Mouse (Mus musculus) spleen, postnatal 14 days (tissue): Measurements from ENCODE around the gene Ak9.

Experiments used
- DNase-seq, 2 experiments: peaks; one replicate each; pipeline ENCODE4 v3.0.0; 2021 to 2022; ENCODE audit warnings: low spot score in 2 of 2

The Ak9 gene

DNA sequence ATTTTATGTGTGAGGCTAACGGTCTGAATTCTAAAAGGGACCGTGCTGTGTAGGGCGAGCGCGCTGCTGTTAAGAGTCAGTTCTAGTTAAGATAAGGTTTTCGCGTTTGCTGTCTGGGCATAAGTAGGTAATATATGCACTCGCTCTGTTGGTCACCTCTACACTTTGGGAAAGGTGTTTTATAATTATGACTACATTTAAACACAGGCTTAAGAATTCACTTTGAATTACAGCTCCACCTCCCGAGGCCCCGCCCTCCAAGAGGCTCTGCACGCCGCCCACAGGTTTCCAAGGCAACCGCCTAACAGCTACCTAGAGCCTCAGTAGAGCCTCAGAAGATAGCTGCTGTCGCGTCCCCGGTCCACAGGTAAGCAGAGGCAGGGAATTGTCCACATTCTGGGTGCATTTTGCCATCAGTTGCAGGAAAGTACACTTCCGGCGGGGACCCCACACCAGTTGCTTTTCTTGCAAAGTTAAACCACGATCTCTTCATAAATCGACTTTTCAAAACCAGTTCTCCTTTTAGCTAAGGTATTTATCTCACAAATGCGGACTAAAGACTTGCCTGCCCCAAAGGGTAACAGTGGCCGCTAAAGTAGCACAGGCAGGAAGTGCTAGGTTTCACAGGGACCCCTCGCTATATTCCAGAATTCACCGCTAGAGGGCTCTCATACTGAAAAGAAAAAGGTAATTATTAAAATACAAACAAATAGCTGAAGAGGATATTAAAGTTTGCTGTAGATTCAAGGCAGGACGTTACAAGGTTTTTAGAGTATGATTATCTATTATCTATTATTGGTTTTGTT is at the start of gene Ak9:
TSS of gene Ak9 (plus strand) at position 342 of the 806 bp plus-strand sequence.
- peak; percentile 77 to 84 for DNase-seq

DNA sequence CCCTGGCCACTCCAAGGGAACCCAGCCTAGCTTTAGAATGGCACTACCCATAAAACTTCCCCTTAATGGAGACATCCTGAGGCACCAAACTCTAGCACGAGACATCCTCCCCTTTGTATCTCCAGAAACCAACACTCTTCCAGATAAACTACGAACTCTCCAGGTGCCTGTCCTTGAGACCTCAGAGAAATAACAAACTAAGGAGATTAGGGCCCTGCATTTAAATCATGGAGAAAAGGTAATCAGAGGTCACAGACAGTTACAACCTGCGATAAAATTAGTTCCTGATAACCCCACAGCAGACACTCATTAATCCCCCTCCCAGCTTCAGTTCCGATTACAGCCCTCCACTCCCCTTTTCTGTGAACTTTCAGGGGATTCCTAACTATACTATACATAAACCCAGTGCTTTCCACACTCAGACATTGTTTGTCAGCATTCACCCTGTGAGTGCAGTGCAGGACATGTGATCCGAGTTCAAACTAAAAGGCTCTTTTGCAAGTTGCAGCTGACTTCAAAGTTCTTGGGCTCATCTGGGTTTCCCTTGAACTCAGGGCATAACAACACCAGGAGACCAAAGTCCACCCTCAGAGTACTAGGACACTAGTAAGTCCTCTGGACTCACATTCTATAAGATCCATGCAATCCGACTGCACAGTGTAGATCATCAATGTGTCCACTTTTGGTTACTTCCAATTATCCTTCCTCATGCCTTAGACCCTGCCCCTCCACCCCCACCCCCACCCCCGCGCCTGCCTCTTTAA is 43.4 kb upstream of the Ak9 start:
- no peak for DNase-seq

- DNase-seq, result no peak
Measured at GRCm38 (mm10) chr10:41261218-41261617, 42.6 kb upstream of the Ak9 start.

DNA sequence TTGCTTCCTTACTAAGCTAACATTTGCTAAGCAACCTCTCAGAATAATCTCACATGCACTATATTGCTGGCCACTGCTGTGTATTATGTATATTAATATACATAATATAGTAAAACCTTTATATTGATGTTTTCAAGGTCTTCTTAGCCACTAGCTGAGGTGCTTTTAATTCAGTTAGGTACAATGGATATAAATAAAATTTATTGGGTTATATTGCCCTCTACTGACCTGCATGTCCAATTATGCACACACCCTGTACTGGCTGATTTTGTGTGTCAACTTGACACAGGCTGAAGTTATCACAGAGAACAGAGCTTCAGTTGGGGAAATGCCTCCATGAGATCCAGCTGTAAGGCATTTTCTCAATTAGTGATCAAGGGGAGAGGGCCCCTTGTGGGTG is 41.9 kb upstream of the Ak9 start:
- no peak for DNase-seq

DNA sequence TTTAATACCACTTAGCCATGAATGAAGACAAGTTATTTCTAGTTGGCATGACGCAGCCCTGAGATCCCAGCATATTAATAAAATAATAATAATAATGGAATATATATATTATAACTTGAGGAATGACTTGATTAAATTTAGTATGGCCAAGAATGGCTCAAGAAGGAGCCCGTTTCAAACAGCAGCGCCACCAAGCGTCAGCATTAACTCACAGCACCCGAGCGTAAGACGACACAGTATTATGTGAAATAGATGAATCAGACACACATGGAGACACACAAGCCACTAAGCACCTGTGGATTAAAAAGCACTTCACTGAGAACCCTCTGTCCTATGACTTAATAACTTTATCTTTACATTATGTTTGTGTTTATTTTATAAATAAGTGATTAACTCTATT is 31.9 kb upstream of the Ak9 start:
- DNase-seq, result peak in 1 of 2 experiments; percentile 19

DNA sequence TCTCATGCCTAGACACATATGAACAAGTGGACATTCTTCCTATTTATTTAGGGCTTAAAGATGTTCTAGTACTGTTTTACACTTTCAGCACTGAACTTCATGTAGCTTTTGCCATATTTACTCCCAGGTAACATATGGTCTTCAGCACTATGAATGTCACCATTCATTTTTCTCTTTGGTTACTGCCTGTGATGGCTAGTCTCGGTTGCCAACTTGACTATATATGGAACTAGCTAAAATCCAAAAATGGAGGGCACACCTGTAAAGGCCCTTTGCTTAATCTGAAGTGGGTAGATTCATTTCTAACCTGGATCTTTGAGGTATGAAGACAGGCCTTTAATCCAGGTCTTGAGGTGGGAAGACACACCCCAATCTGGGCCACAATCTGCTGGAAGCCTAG is 28.9 kb upstream of the Ak9 start:
- DNase-seq, result no peak

GRCm38 (mm10) chr10:41278808-41279207 is 25.0 kb upstream of the Ak9 start:
- DNase-seq, result no peak

GRCm38 (mm10) chr10:41280177-41280576 is 23.6 kb upstream of the Ak9 start:
- DNase-seq, result no peak

GRCm38 (mm10) chr10:41280796-41281195 is 23.0 kb upstream of the Ak9 start:
- no peak for DNase-seq

- no peak for DNase-seq
Measured at GRCm38 (mm10) chr10:41282086-41282485, 21.7 kb upstream of the Ak9 start.

GRCm38 (mm10) chr10:41287618-41288017 is 16.2 kb upstream of the Ak9 start:
- DNase-seq, result no peak

DNA sequence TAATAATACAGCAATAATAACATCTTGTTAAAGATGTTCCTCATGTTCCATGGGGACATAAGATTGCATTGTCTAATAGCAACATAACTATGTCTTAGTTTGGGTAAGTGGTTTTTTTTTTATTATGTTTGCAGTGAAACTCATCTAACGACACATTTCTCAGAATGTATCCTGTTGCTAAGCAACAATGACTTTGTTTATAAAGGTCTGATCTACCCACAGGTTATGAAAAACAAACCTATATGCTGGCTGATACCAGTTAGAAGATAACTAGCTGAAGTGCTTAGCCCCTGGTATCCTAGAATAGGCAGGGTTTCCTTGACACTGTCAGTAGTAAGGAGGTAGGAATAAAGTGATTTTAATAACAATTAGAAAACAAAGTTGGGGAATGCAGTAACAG is 15.7 kb upstream of the Ak9 start:
- no peak for DNase-seq

DNA sequence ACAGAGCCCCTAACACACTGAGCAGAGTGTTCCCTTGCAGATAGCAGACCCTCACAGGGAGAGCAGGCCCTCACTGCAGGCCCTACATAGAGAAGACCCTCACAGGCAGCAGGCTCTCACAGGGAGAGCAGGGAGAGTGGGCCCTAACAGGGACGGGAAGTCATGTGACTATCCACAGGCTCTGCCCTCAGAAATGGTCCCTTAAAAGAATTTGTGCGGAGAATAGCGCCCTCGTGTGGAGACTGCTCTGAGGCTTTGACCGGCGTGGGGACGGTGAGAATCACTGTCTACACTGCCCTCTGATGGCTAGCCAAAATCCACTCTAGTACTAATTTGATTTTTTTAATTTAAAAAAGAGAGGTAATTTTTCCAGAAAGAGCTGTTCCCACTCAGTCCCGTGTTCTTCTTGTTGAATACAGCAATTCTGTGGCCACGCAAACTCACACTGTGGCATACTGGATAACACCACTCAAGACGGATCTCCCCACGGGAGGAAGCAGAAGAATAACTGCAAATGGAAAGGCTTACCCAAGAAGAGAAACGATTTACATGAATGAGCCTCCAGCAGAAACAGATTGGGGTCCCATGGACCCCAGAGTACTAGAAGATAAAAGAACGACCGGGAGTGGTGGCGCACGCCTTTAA is 14.9 kb upstream of the Ak9 start:
- peak; percentile 61 to 83 for DNase-seq

DNA sequence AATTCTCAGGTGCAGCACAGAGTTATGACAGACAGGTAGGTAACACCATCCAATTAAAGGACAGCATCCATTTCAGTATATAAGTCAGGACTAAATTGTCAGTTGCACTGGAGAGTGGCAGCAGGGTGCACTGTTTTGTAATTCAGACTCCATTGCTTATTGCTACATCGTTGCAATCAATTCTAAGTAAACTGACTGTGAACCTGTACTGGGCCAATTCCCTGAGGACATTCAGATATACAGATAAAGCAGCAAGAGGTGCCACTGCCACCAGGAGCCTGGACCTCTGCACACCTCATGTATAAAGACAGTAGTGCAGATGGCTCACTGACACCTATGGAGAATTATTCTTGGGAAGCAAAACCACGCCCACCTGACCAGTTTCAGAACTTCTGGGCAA is 12.8 kb upstream of the Ak9 start:
- DNase-seq, result no peak

- no peak for DNase-seq
Measured at GRCm38 (mm10) chr10:41293019-41293418, 10.8 kb upstream of the Ak9 start.

GRCm38 (mm10) chr10:41294734-41295133 is 9.0 kb upstream of the Ak9 start:
- DNase-seq, result no peak

DNA sequence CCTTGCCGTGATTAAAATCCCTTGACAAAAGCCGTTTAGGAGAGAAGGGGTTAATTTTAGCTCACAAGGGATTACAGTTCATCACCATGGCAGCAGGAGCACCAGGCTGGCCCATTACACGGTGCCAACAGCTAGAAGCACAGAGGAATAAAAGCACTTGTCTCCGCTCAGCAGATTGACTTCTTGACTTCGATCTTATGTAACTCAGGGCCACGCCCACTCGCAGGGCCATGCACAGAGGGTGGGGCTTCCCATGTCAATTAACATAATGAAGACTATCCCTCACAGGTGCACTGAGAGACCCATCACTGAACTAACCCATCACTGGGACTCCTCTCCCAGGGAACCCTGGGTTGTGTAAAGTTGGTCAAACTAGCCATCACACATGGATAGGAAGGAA is 8.6 kb upstream of the Ak9 start:
- no peak for DNase-seq

- DNase-seq, result no peak
Measured at GRCm38 (mm10) chr10:41300161-41300560, 3.6 kb upstream of the Ak9 start.

- DNase-seq, result peak; percentile 77 to 88
Measured at GRCm38 (mm10) chr10:41302689-41303431, 920 bp upstream of the Ak9 start, which contains the start of gene Fig4. TSS of gene Fig4 (minus strand) at chr10:41303260.

DNA sequence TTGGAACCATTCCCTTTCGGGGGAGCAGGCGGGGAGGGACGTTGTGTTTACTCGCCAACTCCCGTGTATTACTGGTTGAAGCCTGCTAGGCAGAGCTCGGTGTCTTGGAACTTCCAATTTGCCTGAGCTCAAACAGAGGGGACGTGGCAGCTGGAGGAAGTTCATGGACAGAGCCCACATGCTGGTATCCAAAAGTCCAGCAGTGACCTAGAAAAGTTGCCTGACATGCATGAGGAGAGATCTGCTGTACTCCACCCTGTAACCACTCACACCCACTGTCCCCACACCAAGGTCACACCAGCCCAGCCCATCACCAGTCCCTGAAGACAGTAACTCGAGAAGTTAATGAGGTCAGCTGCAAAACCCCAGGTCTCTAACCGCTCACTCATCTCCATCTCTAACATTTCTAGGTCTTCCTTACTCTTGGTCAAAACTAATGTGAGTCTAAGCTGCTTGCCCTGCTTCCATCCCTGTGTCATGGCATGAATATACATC is 1.2 kb downstream of the Ak9 start:
- no peak for DNase-seq

- DNase-seq, result no peak
Measured at GRCm38 (mm10) chr10:41308205-41308604, 4.4 kb downstream of the Ak9 start.

DNA sequence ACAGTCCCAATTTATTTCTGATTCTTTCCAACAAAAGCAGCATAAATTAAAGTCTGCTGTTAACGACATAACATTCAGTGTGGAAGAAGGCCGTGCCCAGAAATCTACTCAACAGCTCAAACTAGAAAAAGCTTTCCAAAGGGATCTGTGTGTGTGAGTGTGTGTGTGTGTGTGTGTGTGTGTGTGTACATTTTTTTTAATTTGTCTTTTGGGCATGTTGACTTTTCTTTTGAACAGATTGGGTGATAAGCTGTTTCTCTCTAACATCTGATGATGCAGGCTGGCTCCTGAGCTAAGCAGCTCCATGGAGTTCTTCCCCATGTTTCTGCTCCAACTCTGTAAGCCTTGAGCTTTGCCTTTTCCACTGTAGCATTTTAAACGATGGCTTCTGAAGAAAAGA is 12.1 kb downstream of the Ak9 start:
- DNase-seq, result no peak
